Mouse (Mus musculus) liver, embryonic 14 days (tissue): ENCODE results near the gene Dpysl5. TPM values are rescaled to one million over a fixed set of nuclear protein-coding genes. Genes with fewer than 3 reads are reported as not detected.

Experiments used
- polyA plus RNA-seq: library from polyadenylated mRNA; depleted of rRNA; stranded (reverse); fragments of >200 nt; gene quantifications from 2 replicates; pipeline ENCODE4 v1.2.3, GENCODE M21; 2012; rRNA removed

The Dpysl5 gene
- polyA plus RNA-seq: 0.08 and 0.37 TPM in 2 replicates

GRCm38 (mm10) chr5:30711147-30712001, at the start of gene Dpysl5:
Gene Dpysl5, plus strand, starts transcription at chr5:30711564.

DNA sequence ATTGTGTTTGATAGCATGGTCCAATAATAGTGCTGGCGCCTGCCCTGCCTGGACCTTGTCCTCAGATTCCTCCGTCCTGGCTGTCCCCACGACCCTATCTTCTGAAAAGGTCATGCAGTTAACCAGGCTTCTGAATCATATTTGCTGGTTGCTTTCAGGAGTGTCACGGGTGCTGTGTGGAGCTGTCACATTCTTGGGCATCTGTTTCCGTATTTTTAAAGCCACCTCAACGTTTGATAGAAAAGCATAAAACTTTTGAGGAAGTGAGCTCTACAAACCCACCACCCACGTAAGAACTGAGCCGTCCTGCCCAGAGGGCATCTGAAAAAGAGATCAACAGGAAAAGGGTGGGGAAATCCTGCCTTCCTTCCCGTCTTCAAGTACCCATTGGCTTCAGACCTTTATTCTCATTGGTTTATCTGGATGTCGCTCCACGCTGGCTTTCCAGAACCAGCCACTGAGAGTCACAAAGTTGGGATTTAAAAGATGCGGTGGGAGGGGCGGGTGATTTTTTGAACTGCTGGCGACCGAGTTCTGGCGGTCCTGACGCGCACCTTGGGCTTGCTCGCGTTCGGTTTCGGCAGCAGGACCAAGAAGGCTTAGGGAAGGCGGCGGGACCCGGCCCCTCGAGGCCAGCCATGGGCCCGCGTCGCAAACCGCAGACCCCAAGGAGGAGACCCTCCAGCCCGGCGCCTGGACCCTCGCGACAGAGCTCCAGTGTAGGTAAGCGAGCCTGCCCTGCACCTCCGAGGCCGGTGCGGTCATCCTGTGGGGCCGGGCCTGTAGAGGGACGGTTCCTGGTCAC, 44.8 kb upstream of the Dpysl5 start, which contains the start of gene Cenpa:
Gene Cenpa, plus strand, starts transcription at position 387 of the 805 bp plus-strand sequence.

DNA sequence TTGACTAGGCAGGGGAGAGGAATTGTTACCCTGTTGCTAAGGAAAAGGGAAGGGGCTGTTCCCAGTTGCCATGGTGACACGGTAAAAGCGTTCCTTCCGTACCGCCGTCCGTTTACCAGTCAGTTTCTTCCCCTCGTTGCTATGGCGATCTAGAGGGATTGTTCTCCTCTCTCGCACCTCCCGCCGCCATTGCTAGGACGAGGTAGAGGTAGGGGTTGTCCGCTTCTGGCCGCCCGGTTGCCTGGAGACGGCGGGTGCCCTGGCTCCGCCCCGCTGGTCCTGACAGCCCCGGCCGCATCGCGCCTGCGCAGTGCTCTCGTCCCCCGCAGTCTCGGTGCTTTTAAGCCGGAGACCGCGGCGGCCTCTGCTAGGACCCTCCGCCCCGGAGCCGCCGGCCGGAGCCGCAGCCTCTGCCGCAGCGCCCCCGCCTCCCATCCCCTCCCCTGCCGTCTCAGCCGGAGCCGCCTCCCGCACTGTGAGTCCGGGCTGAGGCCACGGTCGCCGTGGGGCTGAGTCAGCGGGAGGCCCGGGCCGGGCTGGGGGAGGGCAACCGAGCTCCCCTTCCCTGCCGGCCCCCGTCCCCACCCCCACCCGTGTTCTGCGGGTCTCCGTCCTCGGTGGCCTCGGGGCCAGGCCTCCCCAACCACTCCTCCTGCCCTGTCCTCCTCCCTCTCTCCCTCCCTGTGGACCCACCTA, 103.2 kb downstream of the Dpysl5 start, which contains the start of gene Mapre3:
Gene Mapre3, plus strand, starts transcription at position 218 of the 696 bp plus-strand sequence.

Other genes with a start within 250 kb of the Dpysl5 start
- 0.01 and 0.03 TPM in 2 replicates for gene Otof, start 249.6 kb upstream of the Dpysl5 start, polyA plus RNA-seq
- gene 1700001C02Rik, start 245.5 kb upstream of the Dpysl5 start, polyA plus RNA-seq: not detected in 2 replicates
- not detected in 2 replicates for gene Cib4, start 165.7 kb upstream of the Dpysl5 start, polyA plus RNA-seq
- gene Kcnk3, start 123.4 kb upstream of the Dpysl5 start, polyA plus RNA-seq: 0.07 and 0.10 TPM in 2 replicates
- 8.8 and 9.9 TPM in 2 replicates for gene Slc35f6, start 63.6 kb upstream of the Dpysl5 start, polyA plus RNA-seq
- 108 and 132 TPM in 2 replicates for gene Cenpa, start 44.8 kb upstream of the Dpysl5 start, polyA plus RNA-seq
- gene Mapre3, start 103.1 kb downstream of the Dpysl5 start, polyA plus RNA-seq: 2.2 and 2.3 TPM in 2 replicates
- gene Tmem214, start 156.4 kb downstream of the Dpysl5 start, polyA plus RNA-seq: 18.7 and 23.0 TPM in 2 replicates
- gene Agbl5, start 177.1 kb downstream of the Dpysl5 start, polyA plus RNA-seq: 3.8 and 4.8 TPM in 2 replicates
- 203 and 205 TPM in 2 replicates for gene Ost4, start 196.2 kb downstream of the Dpysl5 start, polyA plus RNA-seq
- 18.7 and 19.4 TPM in 2 replicates for gene Emilin1, start 201.8 kb downstream of the Dpysl5 start, polyA plus RNA-seq
- gene Khk, start 209.9 kb downstream of the Dpysl5 start, polyA plus RNA-seq: 32.0 and 33.2 TPM in 2 replicates
- 4.2 and 4.3 TPM in 2 replicates for gene Cgref1, start 234.0 kb downstream of the Dpysl5 start, polyA plus RNA-seq
- gene Preb, start 248.8 kb downstream of the Dpysl5 start, polyA plus RNA-seq: 81.6 and 91.4 TPM in 2 replicates